Mouse (Mus musculus) myocyte (in vitro differentiated cells): ENCODE measurements around the gene Zkscan17.

Experiments
- CEBPB ChIP-seq: IDR thresholded peaks from 2 replicates; pipeline ENCODE4 v1.6.1; 2011; ENCODE audit warnings: mild to moderate bottlenecking, moderate library complexity; ENCODE audit not compliant: poor library complexity, insufficient read depth, severe bottlenecking
- E2F4 ChIP-seq: IDR thresholded peaks from one replicate; pipeline ENCODE4 v1.6.1; 2011; ENCODE audit warnings: mild to moderate bottlenecking, control low read depth, moderate library complexity; ENCODE audit not compliant: insufficient read depth
- MAX ChIP-seq: IDR thresholded peaks from one replicate; pipeline ENCODE4 v1.6.1; 2011; ENCODE audit warnings: low read depth, mild to moderate bottlenecking, control low read depth
- POLR2A ChIP-seq: IDR thresholded peaks from one replicate; pipeline ENCODE4 v1.6.1; 2011; ENCODE audit warnings: low read depth, mild to moderate bottlenecking, control low read depth, moderate library complexity; ENCODE audit not compliant: insufficient read length
- POLR2AphosphoS2 ChIP-seq: IDR thresholded peaks from one replicate; pipeline ENCODE4 v1.6.1; 2011; ENCODE audit warnings: low read depth, control low read depth; ENCODE audit not compliant: insufficient read length
- REST ChIP-seq: IDR thresholded peaks from one replicate; pipeline ENCODE4 v1.6.1; 2011; ENCODE audit warnings: mild to moderate bottlenecking, control low read depth, moderate library complexity; ENCODE audit not compliant: insufficient read depth, insufficient read length
- TCF12 ChIP-seq: IDR thresholded peaks from one replicate; pipeline ENCODE4 v1.6.1; 2011; ENCODE audit warnings: mild to moderate bottlenecking, control low read depth; ENCODE audit not compliant: poor library complexity, insufficient read depth, severe bottlenecking
- TCF3 ChIP-seq: IDR thresholded peaks from one replicate; pipeline ENCODE4 v1.6.1; 2011; ENCODE audit warnings: low read depth, control low read depth; ENCODE audit not compliant: insufficient read length
- USF1 ChIP-seq: IDR thresholded peaks from one replicate; pipeline ENCODE4 v1.6.1; 2011; ENCODE audit warnings: low read depth, mild to moderate bottlenecking, control low read depth, moderate library complexity

- TF ChIP-seq USF1 (no peak), POLR2A (no peak), REST (no peak), POLR2AphosphoS2 (no peak), E2F4 (no peak), MAX (no peak), TCF3 (no peak), TCF12 (no peak), CEBPB (no peak)
Observed at GRCm38 (mm10) chr11:59541324-59541723, 14.8 kb upstream of the Zkscan17 start, which contains the start of gene Nlrp3.
